Mouse (Mus musculus): Measurements from ENCODE around the gene Prkar2a. TPM values are rescaled to one million over a fixed set of nuclear protein-coding genes. Genes with fewer than 3 reads are reported as not detected.

The Prkar2a gene
- polyA plus RNA-seq, 1 experiment from 2014 or later: 39.4 TPM

- Histone ChIP-seq H3K36me3 (no peaks in the 10 kb centered on the region), H3K27me3 (no peaks in the 10 kb centered on the region), H3K4me1 (peaks cover 18% of the 10 kb centered on the region; the same call in 1 of the 2 replicates), H3K9me3 (no peaks in the 10 kb centered on the region), H3K4me3 (no peak overlapping the region), H3K4me2 (replicated peaks) (no peak overlapping the region), H3K9ac (no peak overlapping the region), H3K27ac (no peak overlapping the region)
- ATAC-seq (ENCODE audit: insufficient number of reproducible peaks, insufficient read depth, low FRiP score, low TSS enrichment): no peak
- WGBS: 61% methylated on average over 1 of the region's 1 CpGs
These were observed 5.4 kb downstream of the Prkar2a start for GRCm38 (mm10) chr9:108694533-108694932.

- no peak overlapping the region for H3K4me2 ChIP-seq (replicated peaks)
- H3K36me3 ChIP-seq: no peaks in the 10 kb centered on the region
- no peak overlapping the region for H3K9ac ChIP-seq
- H3K4me1 ChIP-seq: peaks cover 8% of the 10 kb centered on the region
- no peak overlapping the region for H3K27ac ChIP-seq
- ATAC-seq (ENCODE audit: insufficient number of reproducible peaks, insufficient read depth, low FRiP score, low TSS enrichment): no peak
- no peaks in the 10 kb centered on the region for H3K27me3 ChIP-seq
- H3K9me3 ChIP-seq: no peaks in the 10 kb centered on the region
- H3K4me3 ChIP-seq: no peak overlapping the region
These were observed 13.4 kb downstream of the Prkar2a start for GRCm38 (mm10) chr9:108702476-108702875.

- no peaks in the 10 kb centered on the region for H3K9me3 ChIP-seq
- H3K27ac ChIP-seq: peak overlapping the region; percentile 30; the same call in 1 of the 2 replicates
These were observed 14.4 kb downstream of the Prkar2a start for GRCm38 (mm10) chr9:108703373-108704110.

GRCm38 (mm10) chr9:108704591-108704990 lies 15.5 kb downstream of the Prkar2a start:
- Histone ChIP-seq H3K4me3 (no peak overlapping the region), H3K27ac (no peak overlapping the region), H3K9me3 (no peaks in the 10 kb centered on the region), H3K4me1 (peaks cover 8% of the 10 kb centered on the region), H3K9ac (no peak overlapping the region), H3K27me3 (no peaks in the 10 kb centered on the region), H3K36me3 (no peaks in the 10 kb centered on the region), H3K4me2 (replicated peaks) (no peak overlapping the region)
- 54% methylated on average over 7 of the region's 7 CpGs for WGBS
- no peak for ATAC-seq (ENCODE audit: insufficient number of reproducible peaks, insufficient read depth, low FRiP score, low TSS enrichment)

More at GRCm38 (mm10) chr9:108703373-108704110, 14.4 kb downstream of the Prkar2a start:
- Histone ChIP-seq H3K4me2 (replicated peaks) (no peak overlapping the region), H3K27me3 (no peaks in the 10 kb centered on the region), H3K36me3 (no peaks in the 10 kb centered on the region), H3K4me1 (peaks cover 8% of the 10 kb centered on the region), H3K4me3 (no peak overlapping the region), H3K9ac (no peak overlapping the region)
- WGBS: 45% methylated on average over 12 of the region's 12 CpGs
- ATAC-seq (ENCODE audit: insufficient number of reproducible peaks, insufficient read depth, low FRiP score, low TSS enrichment): no peak

GRCm38 (mm10) chr9:108707212-108707611 lies 18.1 kb downstream of the Prkar2a start:
- no peak for ATAC-seq (ENCODE audit: insufficient number of reproducible peaks, insufficient read depth, low FRiP score, low TSS enrichment)
- Histone ChIP-seq H3K4me1 (peaks cover 8% of the 10 kb centered on the region), H3K4me2 (replicated peaks) (no peak overlapping the region), H3K27me3 (no peaks in the 10 kb centered on the region), H3K9ac (no peak overlapping the region), H3K4me3 (no peak overlapping the region), H3K36me3 (no peaks in the 10 kb centered on the region), H3K9me3 (no peaks in the 10 kb centered on the region), H3K27ac (no peak overlapping the region)
- WGBS: 92% methylated on average over 2 of the region's 2 CpGs

GRCm38 (mm10) chr9:108708833-108709232 lies 19.7 kb downstream of the Prkar2a start:
- H3K9ac ChIP-seq: no peak overlapping the region
- H3K27me3 ChIP-seq: no peaks in the 10 kb centered on the region
- 93% methylated on average over 8 of the region's 8 CpGs for WGBS
- H3K4me2 ChIP-seq (replicated peaks): no peak overlapping the region
- H3K9me3 ChIP-seq: no peaks in the 10 kb centered on the region
- no peak overlapping the region for H3K27ac ChIP-seq
- no peak overlapping the region for H3K4me3 ChIP-seq
- H3K36me3 ChIP-seq: no peaks in the 10 kb centered on the region
- ATAC-seq (ENCODE audit: insufficient number of reproducible peaks, insufficient read depth, low FRiP score, low TSS enrichment): no peak
- peaks cover 1% of the 10 kb centered on the region for H3K4me1 ChIP-seq

- no peak overlapping the region for H3K27ac ChIP-seq
- H3K27me3 ChIP-seq: no peaks in the 10 kb centered on the region
- no peak overlapping the region for H3K4me2 ChIP-seq (replicated peaks)
- WGBS: 86% methylated on average over 7 of the region's 7 CpGs
- no peak overlapping the region for H3K9ac ChIP-seq
- H3K36me3 ChIP-seq: no peaks in the 10 kb centered on the region
- H3K9me3 ChIP-seq: no peaks in the 10 kb centered on the region
- no peak for ATAC-seq (ENCODE audit: insufficient number of reproducible peaks, insufficient read depth, low FRiP score, low TSS enrichment)
- no peak overlapping the region for H3K4me3 ChIP-seq
- no peaks in the 10 kb centered on the region for H3K4me1 ChIP-seq
These were observed 21.7 kb downstream of the Prkar2a start for GRCm38 (mm10) chr9:108710767-108711166.

- Histone ChIP-seq H3K27ac (no peak overlapping the region), H3K4me1 (no peaks in the 10 kb centered on the region), H3K4me3 (no peak overlapping the region), H3K9me3 (no peaks in the 10 kb centered on the region), H3K27me3 (no peaks in the 10 kb centered on the region), H3K36me3 (peaks cover 21% of the 10 kb centered on the region), H3K4me2 (replicated peaks) (no peak overlapping the region), H3K9ac (no peak overlapping the region)
- WGBS: 89% methylated on average over 4 of the region's 4 CpGs
- no peak for ATAC-seq (ENCODE audit: insufficient number of reproducible peaks, insufficient read depth, low FRiP score, low TSS enrichment)
These were observed 27.1 kb downstream of the Prkar2a start for GRCm38 (mm10) chr9:108716199-108716598.

- ATAC-seq (ENCODE audit: insufficient number of reproducible peaks, insufficient read depth, low FRiP score, low TSS enrichment): no peak
- no peaks in the 10 kb centered on the region for H3K9me3 ChIP-seq
- peaks cover 14% of the 10 kb centered on the region for H3K36me3 ChIP-seq
- no peak overlapping the region for H3K4me3 ChIP-seq
- H3K27me3 ChIP-seq: no peaks in the 10 kb centered on the region
- H3K4me2 ChIP-seq (replicated peaks): no peak overlapping the region
- H3K27ac ChIP-seq: no peak overlapping the region
- no peaks in the 10 kb centered on the region for H3K4me1 ChIP-seq
- 68% methylated on average over 2 of the region's 2 CpGs for whole genome bisulfite sequencing
- H3K9ac ChIP-seq: no peak overlapping the region
These were observed 34.6 kb downstream of the Prkar2a start for GRCm38 (mm10) chr9:108723751-108724150.

- ATAC-seq (ENCODE audit: insufficient number of reproducible peaks, insufficient read depth, low FRiP score, low TSS enrichment): no peak
- Histone ChIP-seq H3K36me3 (no peaks in the 10 kb centered on the region), H3K4me2 (replicated peaks) (no peak overlapping the region), H3K4me1 (no peaks in the 10 kb centered on the region), H3K27ac (no peak overlapping the region), H3K27me3 (no peaks in the 10 kb centered on the region), H3K4me3 (no peak overlapping the region), H3K9me3 (no peaks in the 10 kb centered on the region), H3K9ac (no peak overlapping the region)
- 91% methylated on average over 5 of the region's 5 CpGs for WGBS
These were observed 37.0 kb downstream of the Prkar2a start for GRCm38 (mm10) chr9:108726116-108726515.

- Histone ChIP-seq H3K27me3 (no peaks in the 10 kb centered on the region), H3K4me3 (no peak overlapping the region), H3K9me3 (no peaks in the 10 kb centered on the region), H3K27ac (no peak overlapping the region), H3K36me3 (0 out of 2 replicates have a peak, but pooled peaks cover 5% of the 10 kb centered on the region), H3K4me2 (replicated peaks) (no peak overlapping the region), H3K9ac (no peak overlapping the region), H3K4me1 (no peaks in the 10 kb centered on the region)
- no peak for ATAC-seq (ENCODE audit: insufficient number of reproducible peaks, insufficient read depth, low FRiP score, low TSS enrichment)
These were observed 39.9 kb downstream of the Prkar2a start for GRCm38 (mm10) chr9:108729050-108729449.

- no peak overlapping the region for H3K4me3 ChIP-seq
- peaks cover 24% of the 10 kb centered on the region; the same call in 1 of the 2 replicates for H3K36me3 ChIP-seq
- ATAC-seq (ENCODE audit: insufficient number of reproducible peaks, insufficient read depth, low FRiP score, low TSS enrichment): no peak
- no peak overlapping the region for H3K9ac ChIP-seq
- H3K4me2 ChIP-seq (replicated peaks): no peak overlapping the region
- H3K9me3 ChIP-seq: no peaks in the 10 kb centered on the region
- no peak overlapping the region for H3K27ac ChIP-seq
- H3K4me1 ChIP-seq: no peaks in the 10 kb centered on the region
- H3K27me3 ChIP-seq: no peaks in the 10 kb centered on the region
These were observed 43.3 kb downstream of the Prkar2a start for GRCm38 (mm10) chr9:108732462-108732861.
